Mouse (Mus musculus) testis, postnatal 14 days (tissue): ENCODE results near the gene Mettl11b.
"Not testable (repeated sequence)": the region's sequence is repeated elsewhere in the genome, so short reads cannot be mapped to it uniquely, and the experiment has no call there.

ENCODE experiments used
- DNase-seq: peaks from one replicate; pipeline ENCODE4 v3.0.0; 2021; ENCODE audit warnings: low spot score

The Mettl11b gene

GRCm38 (mm10) chr1:163725106-163725759 is at the start of gene Mettl11b:
Mettl11b (minus strand) TSS chr1:163725232.
- no peak for DNase-seq

DNA sequence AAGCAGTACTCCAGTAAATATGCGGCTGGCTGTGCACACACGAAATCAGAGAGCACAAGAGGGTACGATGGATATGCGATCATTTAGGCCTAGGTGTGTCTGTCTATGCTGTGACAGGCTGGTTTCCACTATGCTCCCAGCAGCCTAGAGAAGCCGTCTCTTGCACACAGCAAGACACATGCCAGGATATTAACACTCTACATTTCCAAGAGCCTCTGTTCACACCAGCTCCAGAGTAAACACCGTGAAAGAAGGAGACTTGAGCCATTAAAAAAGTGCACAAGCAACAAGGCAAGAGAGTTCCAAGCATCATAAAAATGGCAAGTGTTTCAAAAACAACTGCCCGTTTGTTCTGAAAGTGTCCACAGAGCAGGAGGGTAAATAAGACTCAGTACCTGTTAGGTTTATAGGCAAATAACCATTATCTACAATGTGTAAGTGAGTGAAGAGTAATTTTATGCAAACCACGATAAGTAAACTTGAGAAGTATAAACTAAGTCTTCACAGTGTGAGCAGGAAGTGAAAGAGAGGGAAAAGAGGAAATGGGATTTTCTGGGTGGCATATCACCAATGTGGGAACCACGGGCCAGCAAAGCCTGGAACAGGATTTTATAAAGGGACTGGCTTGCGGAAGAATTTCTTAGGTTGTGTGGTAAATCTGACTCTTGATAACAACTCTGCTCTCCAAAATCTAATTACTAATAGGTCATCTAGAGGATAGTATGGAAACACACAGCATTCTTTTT is 32.6 kb upstream of the Mettl11b start:
- DNase-seq = no peak

DNA sequence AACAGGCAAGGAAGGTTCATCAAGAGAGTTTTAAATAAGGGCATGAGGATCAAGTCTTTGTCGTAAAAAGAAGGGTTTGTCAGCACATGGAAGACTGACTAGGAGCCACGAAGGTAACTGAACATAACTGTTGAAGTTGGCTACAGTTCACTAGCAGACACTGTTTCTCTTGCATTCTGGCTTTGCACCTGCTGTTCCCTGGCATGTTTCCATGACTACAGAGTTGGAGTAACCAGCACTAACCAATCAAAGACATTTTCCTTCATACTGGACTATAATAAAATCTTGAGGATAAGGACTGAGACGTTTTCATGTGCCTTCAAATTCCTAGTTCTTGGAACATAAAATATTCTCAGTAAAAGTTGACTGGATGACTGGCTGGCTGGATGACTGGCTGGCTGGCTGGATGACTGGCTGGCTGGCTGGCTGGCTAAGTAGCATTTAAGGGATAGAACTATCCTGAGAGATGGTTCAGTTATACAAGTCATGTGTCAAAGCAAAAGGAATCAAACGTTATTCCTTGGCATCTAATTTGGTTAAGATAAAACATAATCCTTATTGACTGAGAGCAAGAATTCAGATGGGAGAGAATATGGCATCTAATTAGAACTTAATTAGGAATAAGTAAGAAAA is 26.4 kb upstream of the Mettl11b start:
- no peak for DNase-seq

DNA sequence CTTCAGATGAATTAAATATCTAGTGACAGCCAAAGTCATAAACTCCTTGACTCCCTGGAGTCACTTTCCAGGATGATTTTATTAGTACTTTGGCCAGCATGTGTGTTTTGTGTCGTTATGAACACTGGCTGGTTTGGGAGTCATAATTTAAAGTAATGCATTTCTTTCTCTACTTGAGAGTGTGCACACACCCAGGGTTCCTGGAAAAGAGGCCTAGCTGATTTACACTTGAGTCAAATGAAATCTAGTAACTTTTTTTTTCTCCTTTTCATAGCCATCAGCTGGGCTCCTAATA is 12.2 kb upstream of the Mettl11b start:
- no peak for DNase-seq

GRCm38 (mm10) chr1:163736441-163737238 is 11.6 kb upstream of the Mettl11b start:
- DNase-seq = no peak

DNA sequence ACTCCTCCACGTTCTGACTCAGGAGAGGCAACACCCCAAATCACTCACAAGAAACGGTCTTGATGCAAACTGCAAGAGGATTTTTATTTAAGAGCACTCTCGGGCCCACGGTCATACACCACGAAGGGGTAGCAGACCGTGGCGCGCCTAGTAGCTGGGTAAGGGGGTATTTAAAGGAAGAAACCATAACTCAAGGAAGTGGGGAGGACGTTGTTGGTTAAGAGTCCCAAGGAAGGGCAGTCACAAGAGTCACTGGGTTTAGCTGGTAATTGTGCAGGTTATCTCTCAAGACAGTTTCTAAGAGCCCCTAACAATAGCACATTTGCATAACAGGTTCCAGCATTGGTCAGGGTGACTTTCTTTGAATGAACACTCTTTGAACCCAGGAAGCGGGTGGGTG is 6.1 kb upstream of the Mettl11b start:
- not testable (repeated sequence) for DNase-seq

- no peak for DNase-seq
These were observed 1.1 kb downstream of the Mettl11b start for GRCm38 (mm10) chr1:163723913-163724312.

DNA sequence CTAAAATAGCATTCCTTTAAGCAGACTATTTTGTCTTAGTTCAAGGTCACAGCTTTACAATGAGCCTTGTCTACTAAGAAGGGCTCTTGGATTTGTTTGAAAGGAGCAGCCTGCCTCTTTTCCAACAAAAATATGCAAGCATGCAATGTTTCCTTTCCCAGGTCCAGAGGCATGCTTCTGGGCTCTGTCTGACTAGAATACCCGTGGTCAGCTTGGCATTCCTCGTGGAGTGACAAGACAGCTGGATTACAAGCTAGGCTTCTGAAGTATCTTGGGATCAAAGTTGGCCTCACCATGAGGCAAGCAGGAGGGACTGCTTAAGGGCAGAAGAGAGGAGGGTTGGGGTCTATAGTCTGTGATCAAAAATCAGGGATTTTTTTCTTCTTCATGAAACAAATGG is 16.4 kb downstream of the Mettl11b start:
- DNase-seq = no peak

GRCm38 (mm10) chr1:163700571-163700970 is 24.5 kb downstream of the Mettl11b start:
- DNase-seq = no peak

DNA sequence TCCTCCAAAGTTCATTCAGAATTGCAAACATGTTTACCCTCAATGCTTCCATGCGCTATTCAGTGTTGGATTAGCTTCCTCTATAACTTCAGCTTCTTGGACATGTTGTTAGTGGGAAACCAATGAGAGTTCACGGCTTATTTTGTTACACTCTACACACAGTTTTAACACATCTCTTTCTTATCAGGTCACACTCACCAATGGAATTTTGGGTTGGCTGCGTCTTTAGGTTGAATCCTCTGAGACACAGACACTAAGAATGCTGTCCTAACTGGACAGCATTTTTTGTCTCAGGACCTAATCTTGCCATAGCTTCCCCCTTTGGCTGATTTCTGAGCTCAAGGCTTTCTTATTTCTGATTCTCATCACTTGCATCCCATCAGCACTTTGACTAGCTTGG is 25.3 kb downstream of the Mettl11b start:
- DNase-seq = no peak

DNA sequence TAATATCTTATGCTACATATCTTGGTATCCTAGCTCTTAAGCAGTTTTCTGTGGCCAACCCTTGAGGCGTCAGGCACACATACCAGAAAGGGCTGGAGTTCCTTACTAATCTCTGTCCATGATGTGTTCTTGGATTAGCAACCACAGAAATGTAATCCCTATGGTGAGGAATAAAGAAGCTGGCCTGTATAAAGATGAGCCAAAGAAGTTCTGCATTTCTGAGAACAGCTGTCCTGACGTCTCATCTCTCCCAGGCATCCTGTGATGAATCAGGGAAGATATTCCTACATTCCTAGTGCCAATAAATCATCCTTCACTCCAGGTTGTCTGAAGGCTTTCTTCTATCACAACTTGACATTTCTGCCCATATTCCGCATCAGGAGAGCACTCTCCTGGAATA is 33.2 kb downstream of the Mettl11b start:
- no peak for DNase-seq

- no peak for DNase-seq
These were observed 42.0 kb downstream of the Mettl11b start for GRCm38 (mm10) chr1:163682935-163683430.

DNA sequence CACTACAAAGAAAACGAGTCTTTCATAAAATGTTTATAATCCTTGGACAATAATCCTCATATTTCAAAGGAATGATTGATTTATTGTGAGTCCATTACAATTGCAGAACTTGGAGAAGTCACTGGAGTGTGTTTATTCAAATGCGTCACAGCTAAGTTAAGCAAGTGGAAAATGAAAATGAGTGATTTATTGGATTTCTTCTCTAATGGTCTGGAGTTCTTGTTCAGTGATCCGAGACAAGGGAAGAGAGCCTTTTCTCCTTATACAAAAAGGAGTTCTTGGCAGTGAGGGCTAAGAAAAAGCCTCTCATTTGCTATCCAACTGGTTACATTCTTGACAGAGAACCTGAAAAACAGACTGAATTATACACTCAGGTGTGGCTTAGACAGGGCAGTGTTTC is 42.9 kb downstream of the Mettl11b start:
- DNase-seq = no peak

DNA sequence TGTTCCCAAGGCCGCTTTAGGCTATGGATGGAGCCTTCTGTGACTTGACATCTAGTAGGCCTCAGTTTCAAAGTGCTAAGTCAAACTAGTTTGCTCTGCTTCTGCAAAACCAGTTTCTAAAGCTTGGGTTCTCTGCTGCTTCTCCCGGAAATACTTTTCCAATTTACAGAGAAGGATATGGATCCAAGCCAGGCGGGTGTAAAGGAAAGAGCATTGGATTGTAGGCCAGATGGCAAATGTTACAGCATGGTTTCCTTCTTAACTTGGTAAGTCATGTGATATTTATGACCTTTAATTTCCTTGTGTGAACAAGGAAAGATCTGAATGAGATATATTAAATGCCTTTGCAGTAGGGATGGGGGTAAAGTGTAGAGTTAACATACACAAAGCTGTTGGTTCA is 52.2 kb downstream of the Mettl11b start:
- no peak for DNase-seq

GRCm38 (mm10) chr1:163671326-163671725 is 53.7 kb downstream of the Mettl11b start:
- DNase-seq = no peak

GRCm38 (mm10) chr1:163670702-163671101 is 54.3 kb downstream of the Mettl11b start:
- DNase-seq = no peak

GRCm38 (mm10) chr1:163669936-163670335 is 55.1 kb downstream of the Mettl11b start:
- no peak for DNase-seq

- no peak for DNase-seq
These were observed 62.6 kb downstream of the Mettl11b start for GRCm38 (mm10) chr1:163662416-163662815.

DNA sequence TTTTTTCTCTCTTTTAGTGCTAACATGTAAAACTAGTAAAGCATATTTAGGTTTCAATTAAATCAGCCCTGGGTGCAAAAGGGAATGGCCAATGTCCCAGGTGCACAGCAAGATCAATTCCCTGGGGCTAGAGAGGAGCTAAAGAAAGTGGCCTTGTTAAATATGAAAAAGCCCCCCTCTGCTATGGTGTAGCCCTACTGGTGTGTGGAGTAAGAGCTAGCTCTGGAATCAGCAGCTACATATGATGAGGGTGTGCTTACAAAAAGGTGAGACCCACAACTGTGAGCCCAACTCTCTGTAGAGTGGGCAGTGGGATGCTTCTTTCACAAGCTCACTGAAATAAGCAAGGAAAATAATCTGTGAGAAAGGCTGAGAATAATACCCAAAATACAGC is 66.5 kb downstream of the Mettl11b start:
- DNase-seq = no peak

DNA sequence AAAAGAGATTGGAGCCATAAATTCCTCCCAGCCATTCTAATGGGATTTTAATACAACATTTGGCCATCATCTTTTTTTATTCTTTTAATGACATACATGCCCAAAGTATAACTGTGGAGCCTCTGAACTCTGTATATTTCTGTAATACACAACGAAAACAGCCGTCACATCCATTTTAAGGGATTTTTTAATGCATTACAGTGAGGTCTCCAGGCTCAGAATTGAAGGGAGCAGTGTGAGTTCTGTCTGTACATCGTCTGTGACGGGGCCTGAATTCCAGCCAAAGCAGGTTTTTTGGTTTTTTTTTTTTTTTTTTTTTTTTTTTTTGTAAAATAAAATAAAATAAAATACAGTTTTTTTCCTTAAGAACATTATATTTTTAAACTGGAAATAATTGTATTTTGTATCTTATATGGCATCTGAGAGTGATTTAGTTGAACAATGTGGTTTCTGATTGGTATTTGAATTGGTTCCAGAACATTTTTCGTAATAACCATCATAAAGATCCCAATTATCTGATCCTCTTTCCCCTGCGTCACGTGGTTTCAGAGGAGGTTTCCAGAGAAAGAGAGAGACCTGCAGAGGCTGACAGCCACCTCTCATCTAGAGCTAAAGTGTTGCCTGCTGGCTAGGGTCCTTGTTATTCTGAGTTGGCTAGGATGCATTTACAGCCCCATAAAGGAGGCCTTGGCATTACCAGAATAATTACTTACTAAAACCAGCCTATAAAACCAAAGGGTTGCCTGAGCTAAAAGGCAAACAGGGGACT is 67.1 kb downstream of the Mettl11b start:
- no peak for DNase-seq

DNA sequence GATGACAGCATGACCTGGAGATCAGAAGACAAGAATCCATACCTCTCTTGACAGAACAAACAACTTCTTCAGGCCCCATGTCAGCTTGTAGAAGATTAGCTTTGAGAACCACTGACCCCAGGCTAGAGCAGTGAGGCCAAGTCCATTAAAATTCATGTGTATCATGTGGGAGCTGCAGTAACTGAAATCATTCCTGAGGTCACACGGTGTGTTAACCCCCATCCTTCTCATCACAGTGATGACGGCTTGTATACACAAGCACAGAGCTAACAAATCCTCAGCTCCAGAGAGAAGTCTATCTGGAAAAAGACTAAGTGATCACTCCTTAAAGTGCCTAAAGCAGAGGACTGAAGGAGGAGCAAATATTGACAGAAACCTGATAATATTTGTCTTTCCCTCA is 68.0 kb downstream of the Mettl11b start:
- DNase-seq = no peak

DNA sequence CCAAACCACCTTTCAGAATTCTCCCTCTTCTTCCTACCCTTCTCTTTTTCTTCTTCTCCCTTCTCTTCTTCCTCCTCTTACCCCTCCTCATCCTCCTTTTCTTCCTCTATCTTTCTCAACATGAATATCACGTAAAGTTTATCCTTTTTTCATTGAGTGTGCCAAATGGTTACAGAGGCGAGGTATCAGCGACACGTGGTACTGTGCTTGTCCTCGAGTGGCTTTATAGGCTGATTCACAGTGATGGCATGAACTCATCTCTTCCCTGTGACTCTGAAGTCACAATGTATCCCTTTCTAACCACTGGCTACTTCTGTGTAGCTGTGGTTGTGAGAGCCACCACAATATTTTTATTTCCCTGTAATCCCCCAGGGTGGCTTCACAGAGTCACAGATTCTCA is 68.6 kb downstream of the Mettl11b start:
- DNase-seq = no peak
